Mouse (Mus musculus): ENCODE measurements around the gene Pitpnb.

The Pitpnb gene

GRCm38 (mm10) chr5:111423011-111423410 lies 92.4 kb downstream of the Pitpnb start:
- peak; percentile 51 for DNase-seq

GRCm38 (mm10) chr5:111423616-111424015 lies 93.1 kb downstream of the Pitpnb start:
- no peak for DNase-seq

GRCm38 (mm10) chr5:111425813-111426212 lies 95.2 kb downstream of the Pitpnb start:
- no peak for DNase-seq

GRCm38 (mm10) chr5:111426249-111426648 lies 95.7 kb downstream of the Pitpnb start:
- no peak for DNase-seq

GRCm38 (mm10) chr5:111428882-111429281 lies 98.3 kb downstream of the Pitpnb start:
- no peak for DNase-seq

- no peak for DNase-seq
Observed at GRCm38 (mm10) chr5:111429726-111430125, 99.2 kb downstream of the Pitpnb start.

GRCm38 (mm10) chr5:111431007-111431730 lies 100.6 kb downstream of the Pitpnb start:
- DNase-seq, result no peak

- DNase-seq, result no peak
Observed at GRCm38 (mm10) chr5:111432842-111433241, 102.3 kb downstream of the Pitpnb start.

GRCm38 (mm10) chr5:111434342-111434842 lies 103.8 kb downstream of the Pitpnb start:
- peak; percentile 27 for DNase-seq

- no peak for DNase-seq
Observed at GRCm38 (mm10) chr5:111436260-111436659, 105.7 kb downstream of the Pitpnb start.

- no peak for DNase-seq
Observed at GRCm38 (mm10) chr5:111437205-111437604, 106.6 kb downstream of the Pitpnb start.
